In genomic region chr7:140047811-140048311, GRCm38 (mm10) we compare ENCODE assay signal across 10 mouse cellular contexts. TPM values are rescaled to one million over a fixed set of nuclear protein-coding genes. Genes with fewer than 3 reads are reported as not detected.
DNase-seq lines count a peak whose midpoint lies in the region; ATAC-seq lines count a peak whose summit lies in the region.
"Had no signal": no experiment of that assay in that cellular context is flagged by ENCODE, and none has a peak within 500 bp of the region (broad histone marks: within the 10 kb centered on the region; RNA-seq: fewer than 3 reads in every experiment).

No protein-coding gene starts in this region.

- H3K36me3 ChIP-seq in intestine, embryonic 14.5 days (ENCODE audit: control insufficient read depth, insufficient read depth, low read length), result no peaks in the 10 kb centered on the region
- H3K36me3 ChIP-seq in midbrain, embryonic 13.5 days, result no peaks in the 10 kb centered on the region

- ATAC-seq in intestine, embryonic 14.5 days (replicated peaks; ENCODE audit: low FRiP score, low TSS enrichment, low read depth), result no peak
- peak; percentile 29; the same call in 1 of the 2 replicates for ATAC-seq in midbrain, embryonic 13.5 days
- ATAC-seq in erythroblast, adult 5-6 weeks (replicated peaks; ENCODE audit: low FRiP score, poor library complexity, severe bottlenecking), result no peak

- H3K9me3 ChIP-seq in intestine, embryonic 14.5 days (ENCODE audit: control insufficient read depth, low read length), result no peaks in the 10 kb centered on the region
- no peaks in the 10 kb centered on the region for H3K9me3 ChIP-seq in midbrain, embryonic 13.5 days

- H3K4me1 ChIP-seq in intestine, embryonic 14.5 days (replicated peaks; ENCODE audit: control insufficient read depth, insufficient read depth, low read length), result peaks cover 5% of the 10 kb centered on the region; the same call in 1 of the 2 replicates
- peaks cover 24% of the 10 kb centered on the region for H3K4me1 ChIP-seq in midbrain, embryonic 13.5 days (replicated peaks)

- peak overlapping the region; percentile 25 for H3K4me3 ChIP-seq in intestine, embryonic 14.5 days (ENCODE audit: low read depth, low read length)
- peak overlapping the region; percentile 41 for H3K4me3 ChIP-seq in midbrain, embryonic 13.5 days (replicated peaks)

- under 1% methylated on average over 33 of the region's 33 CpGs for WGBS in intestine, embryonic 14.5 days
- WGBS in midbrain, embryonic 13.5 days, result 1% methylated on average over 33 of the region's 33 CpGs

- peak overlapping the region; percentile 41 for H3K4me2 ChIP-seq in intestine, embryonic 14.5 days (ENCODE audit: low read length)
- peak overlapping the region; percentile 60 for H3K4me2 ChIP-seq in midbrain, embryonic 13.5 days (replicated peaks)

- peaks cover 83% of the 10 kb centered on the region for H3K27me3 ChIP-seq in intestine, embryonic 14.5 days (replicated peaks; ENCODE audit: control insufficient read depth, insufficient read depth, low read length)
- H3K27me3 ChIP-seq in midbrain, embryonic 13.5 days, result peaks cover 99% of the 10 kb centered on the region

- H3K9ac ChIP-seq in intestine, embryonic 14.5 days (ENCODE audit: low read length), result no peak overlapping the region
- peak overlapping the region; percentile 45; the same call in 1 of the 2 replicates for H3K9ac ChIP-seq in midbrain, embryonic 13.5 days (replicated peaks)

- DNase-seq in cerebellum, postnatal 14 days, result peak; percentile 29 to 36
- no peak for DNase-seq in cerebellum, adult 11-12 months
- DNase-seq in thymus, postnatal 14 days, result peak; percentile 7
- DNase-seq in thymus, postnatal 36 days, result no peak
- DNase-seq in intestine, embryonic 14.5 days (ENCODE audit: low spot score), result peak; percentile 71
- DNase-seq in spleen, adult 18-20 months, result no peak

- no peak overlapping the region for H3K27ac ChIP-seq in intestine, embryonic 14.5 days (ENCODE audit: low read depth)
- H3K27ac ChIP-seq in midbrain, embryonic 13.5 days, result no peak overlapping the region

RNA-seq across cellular contexts. Expression of gene Msx3, which starts 1.0 kb away (rescaled TPM):
- polyA plus RNA-seq in intestine, embryonic 14.5 days (2014; fragmentation: Nextera tagmentation; extraction: Ambion mirVana), result not detected in 2 replicates
- 3.6 and 4.4 TPM in 2 replicates for polyA plus RNA-seq in midbrain, embryonic 13.5 days (2015; fragmentation: Nextera tagmentation; extraction: Ambion mirVana)
- not detected in 2 replicates for total RNA-seq in erythroblast, adult 5-6 weeks (2015; ENCODE audit: low replicate concordance)
- total RNA-seq in erythroblast, adult 5-6 weeks (2017; ENCODE audit: low replicate concordance), result not detected in 2 replicates
- polyA plus RNA-seq: gonadal fat pad, adult 2 months had no signal

RNA-seq across cellular contexts. Expression of gene Tubgcp2, which starts 11.4 kb away (rescaled TPM):
- 56.0 and 61.2 TPM in 2 replicates for polyA plus RNA-seq in intestine, embryonic 14.5 days (2014; fragmentation: Nextera tagmentation; extraction: Ambion mirVana)
- polyA plus RNA-seq in midbrain, embryonic 13.5 days (2015; fragmentation: Nextera tagmentation; extraction: Ambion mirVana), result 61.1 and 62.9 TPM in 2 replicates
- 9.4 and 14.6 TPM in 2 replicates for total RNA-seq in erythroblast, adult 5-6 weeks (2015; ENCODE audit: low replicate concordance)
- 8.3 and 9.6 TPM in 2 replicates for total RNA-seq in erythroblast, adult 5-6 weeks (2017; ENCODE audit: low replicate concordance)

RNA-seq across cellular contexts. Expression of gene Zfp511, which starts 11.7 kb away (rescaled TPM):
- 36.1 and 41.5 TPM in 2 replicates for polyA plus RNA-seq in intestine, embryonic 14.5 days (2014; fragmentation: Nextera tagmentation; extraction: Ambion mirVana)
- polyA plus RNA-seq in midbrain, embryonic 13.5 days (2015; fragmentation: Nextera tagmentation; extraction: Ambion mirVana), result 49.6 and 50.7 TPM in 2 replicates
- total RNA-seq in erythroblast, adult 5-6 weeks (2015; ENCODE audit: low replicate concordance), result 11.5 and 12.5 TPM in 2 replicates
- total RNA-seq in erythroblast, adult 5-6 weeks (2017; ENCODE audit: low replicate concordance), result 5.8 and 6.6 TPM in 2 replicates

RNA-seq across cellular contexts. Expression of gene Caly, which starts 34.5 kb away (rescaled TPM):
- polyA plus RNA-seq in intestine, embryonic 14.5 days (2014; fragmentation: Nextera tagmentation; extraction: Ambion mirVana), result 2.8 and 3.5 TPM in 2 replicates
- 88.6 and 92.6 TPM in 2 replicates for polyA plus RNA-seq in midbrain, embryonic 13.5 days (2015; fragmentation: Nextera tagmentation; extraction: Ambion mirVana)
- not detected in 2 replicates for total RNA-seq in erythroblast, adult 5-6 weeks (2015; ENCODE audit: low replicate concordance)
- total RNA-seq in erythroblast, adult 5-6 weeks (2017; ENCODE audit: low replicate concordance), result not detected in 2 replicates
- polyA plus RNA-seq: C2C12 had no signal

RNA-seq across cellular contexts. Expression of gene Prap1, which starts 45.3 kb away (rescaled TPM):
- polyA plus RNA-seq in intestine, embryonic 14.5 days (2014; fragmentation: Nextera tagmentation; extraction: Ambion mirVana), result 119 and 202 TPM in 2 replicates
- polyA plus RNA-seq in midbrain, embryonic 13.5 days (2015; fragmentation: Nextera tagmentation; extraction: Ambion mirVana), result 0.46 TPM in 1 of 2 replicates, not detected in the other
- total RNA-seq in erythroblast, adult 5-6 weeks (2015; ENCODE audit: low replicate concordance), result not detected in 2 replicates
- not detected in 2 replicates for total RNA-seq in erythroblast, adult 5-6 weeks (2017; ENCODE audit: low replicate concordance)
- polyA plus RNA-seq: C2C12; gonadal fat pad, adult 2 months had no signal

Comparison
In these comparisons a context has a peak if more than half of its experiments do, and no peak if none do; other contexts are left out.
1. DNase-seq: peak in cerebellum, postnatal 14 days (2 of 2), thymus, postnatal 14 days (single experiment) and intestine, embryonic 14.5 days (single experiment); none in cerebellum, adult 11-12 months (single experiment), thymus, postnatal 36 days (0 of 2) and spleen, adult 18-20 months (0 of 2).